Mouse (Mus musculus) heart, postnatal 0 days (tissue): ENCODE data around the gene Zfyve9.

ENCODE experiments used
- CTCF ChIP-seq: IDR thresholded peaks from 2 replicates; pipeline ENCODE4 v1.5.1; 2016; ENCODE audit warnings: antibody characterized with exemption, control low read depth, low read depth
- EP300 ChIP-seq: IDR thresholded peaks from 2 replicates; pipeline ENCODE4 v1.6.1; 2016; ENCODE audit warnings: antibody characterized with exemption, low read depth

DNA sequence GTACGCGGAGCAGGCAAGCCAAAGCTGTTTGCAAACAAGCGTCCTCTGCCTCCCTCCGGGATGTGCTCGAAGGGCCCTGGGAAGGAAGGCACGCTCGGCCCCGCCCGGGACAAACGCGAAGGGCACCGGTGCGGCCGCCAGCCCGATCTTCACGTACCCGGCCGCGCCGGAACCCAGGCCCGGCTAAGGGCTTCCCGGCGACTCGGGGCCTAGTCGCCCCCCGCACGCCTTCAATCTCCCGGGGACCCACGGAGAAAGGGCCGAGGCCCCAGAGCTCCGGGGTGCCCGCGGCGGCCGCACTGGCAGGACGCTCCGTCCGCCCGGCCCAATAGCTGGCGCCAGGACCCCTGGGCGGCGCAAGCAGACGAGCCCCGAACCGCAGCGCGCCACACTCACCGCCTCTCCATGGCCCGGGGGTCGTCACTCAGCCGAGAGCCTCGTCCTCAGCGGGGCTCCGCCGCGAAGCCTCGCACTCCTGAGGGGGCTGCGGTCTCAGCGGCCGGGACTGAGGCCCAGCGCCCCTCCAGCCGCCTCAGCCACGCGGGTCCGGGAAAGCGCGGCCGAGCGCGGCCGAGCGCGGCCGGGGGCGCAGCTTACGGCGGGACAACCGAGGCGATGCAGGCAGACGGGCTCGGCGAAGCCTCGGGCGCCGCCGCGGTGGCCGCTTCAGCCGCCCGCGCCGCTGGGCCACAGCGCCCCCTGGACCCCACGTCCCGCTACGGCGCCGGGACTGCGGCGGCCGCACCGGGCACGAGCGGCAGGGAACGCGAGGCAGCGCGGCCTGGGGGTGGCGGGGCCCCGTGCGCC lies at the start of gene Zfyve9:
- TF ChIP-seq CTCF (peak; percentile 34), EP300 (no peak)
